Mouse (Mus musculus) liver, embryonic 14 days (tissue): Measurements from ENCODE around the gene Hacd4. TPM values are rescaled to one million over a fixed set of nuclear protein-coding genes. Genes with fewer than 3 reads are reported as not detected.

Experiments
- polyA plus RNA-seq: library from polyadenylated mRNA; depleted of rRNA; stranded (reverse); fragments of >200 nt; gene quantifications from 2 replicates; pipeline ENCODE4 v1.2.3, GENCODE M21; 2012; rRNA removed

The Hacd4 gene
- polyA plus RNA-seq: 1.2 and 1.7 TPM in 2 replicates

DNA sequence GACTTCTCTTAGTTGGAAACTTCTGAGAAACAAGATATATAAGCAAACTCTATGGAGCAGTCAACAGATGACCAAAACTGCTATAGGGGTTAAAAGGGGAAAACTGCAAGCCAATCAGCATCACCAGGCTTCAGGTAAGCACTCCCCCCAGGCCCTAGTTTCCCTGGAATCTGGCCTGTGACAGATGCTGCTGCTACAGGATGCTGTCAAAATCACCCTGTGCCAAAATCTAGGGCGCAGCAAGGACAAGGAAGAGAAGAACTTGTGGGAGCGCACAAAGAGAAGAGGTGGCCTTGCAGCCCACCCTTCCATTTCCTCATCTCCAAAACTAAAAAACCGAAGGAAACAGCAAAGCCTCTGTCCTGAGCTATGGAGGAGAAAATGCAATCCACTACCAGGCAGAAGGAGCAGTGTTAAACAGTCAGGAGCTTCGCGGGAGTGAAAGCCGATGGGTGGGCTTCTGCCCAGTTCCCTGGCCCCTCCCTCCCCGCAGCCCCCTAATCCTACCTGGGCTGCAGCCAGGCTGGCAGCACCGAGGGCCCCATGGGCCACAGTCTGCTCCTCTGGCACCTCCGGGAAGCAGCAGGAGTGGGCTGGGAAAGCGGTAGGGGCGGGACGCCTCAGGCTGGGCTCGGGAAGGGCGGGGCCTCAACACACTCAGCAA is at the start of gene Hacd4:
Hacd4 (minus strand) TSS at position 603 of the 664 bp plus-strand sequence.

Other genes with a start within 250 kb of the Hacd4 start
- not detected in 2 replicates for gene Ifnb1, start 83.8 kb upstream of the Hacd4 start, polyA plus RNA-seq
- not detected in 2 replicates for gene Ifna15, start 119.3 kb upstream of the Hacd4 start, polyA plus RNA-seq
- gene Ifna14, start 132.9 kb upstream of the Hacd4 start, polyA plus RNA-seq: not detected in 2 replicates
- not detected in 2 replicates for gene Ifna9, start 153.5 kb upstream of the Hacd4 start, polyA plus RNA-seq
- not detected in 2 replicates for gene Ifna12, start 164.4 kb upstream of the Hacd4 start, polyA plus RNA-seq
- gene C87499, start 195.5 kb upstream of the Hacd4 start, polyA plus RNA-seq: not detected in 2 replicates
- not detected in 2 replicates for gene Ifna13, start 205.5 kb upstream of the Hacd4 start, polyA plus RNA-seq
- not detected in 2 replicates for gene Ifna16, start 238.0 kb upstream of the Hacd4 start, polyA plus RNA-seq
- not detected in 2 replicates for gene Ifna2, start 245.0 kb upstream of the Hacd4 start, polyA plus RNA-seq